Mouse (Mus musculus) lung, embryonic 14.5 days (tissue): ENCODE measurements at regions not wholly inside any gene's neighbourhood (a gene's known extent, or its start where the extent isn't known, plus 50 kb on each side); places are given as distances from the start of the nearest gene placed in this dataset.

Source experiments
- ATAC-seq: fragments of 200-750 bp; cut with Nextera tagmentation; 2 replicates; pipeline ENCODE4 v1.8.0; 2017; ENCODE audit warnings: mild to moderate bottlenecking, moderate TSS enrichment, moderate library complexity; ENCODE audit not compliant: insufficient read depth
- DNase-seq: peaks from one replicate; pipeline ENCODE4 v3.0.0-alpha.2; 2015
- H3K27ac ChIP-seq: fragments of 300-500 bp; sonication (generic); 2 replicates; pipeline ENCODE4 v1.5.1; 2014; ENCODE audit warnings: low read depth, mild to moderate bottlenecking, moderate library complexity
- H3K27me3 ChIP-seq: fragments of 300-500 bp; sonication (generic); 2 replicates; pipeline ENCODE4 v1.6.1; 2014; ENCODE audit warnings: low read length, control low read depth; ENCODE audit not compliant: insufficient read depth
- H3K36me3 ChIP-seq: fragments of 300-500 bp; sonication (generic); 2 replicates; pipeline ENCODE4 v1.6.1; 2014; ENCODE audit warnings: control low read depth; ENCODE audit not compliant: insufficient read depth
- H3K4me1 ChIP-seq: fragments of 300-500 bp; sonication (generic); 2 replicates; pipeline ENCODE4 v1.6.1; 2014; ENCODE audit warnings: antibody characterized with exemption, control low read depth; ENCODE audit not compliant: insufficient read depth
- H3K4me2 ChIP-seq: fragments of 300-500 bp; sonication (generic); 2 replicates; pipeline ENCODE4 v1.6.1; 2014; ENCODE audit warnings: mild to moderate bottlenecking
- H3K4me3 ChIP-seq: fragments of 300-500 bp; sonication (generic); 2 replicates; pipeline ENCODE4 v1.5.1; 2014; ENCODE audit warnings: low read depth, low read length
- H3K9ac ChIP-seq: fragments of 300-500 bp; sonication (generic); 2 replicates; pipeline ENCODE4 v1.6.1; 2014
- H3K9me3 ChIP-seq: fragments of 300-500 bp; sonication (generic); 2 replicates; pipeline ENCODE4 v1.6.1; 2016; ENCODE audit warnings: low read depth, low read length, control low read depth
- CTCF ChIP-seq: IDR thresholded peaks from 2 replicates; pipeline ENCODE4 v1.5.1; 2016; ENCODE audit warnings: antibody characterized with exemption, low read depth
- WGBS: fragments of 180-500 bp; shearing (Covaris S2); extraction: QIAGEN DNeasy Blood & Tissue Kit; methylation state at CpG from one replicate; pipeline ENCODE4 v1.1.7; 2014; 5-methylcytosine and 5-hydroxymethylcytosine counted together

GRCm38 (mm10) chr12:106568541-106569085 lies 558.6 kb downstream of the Vrk1 start:
- Histone ChIP-seq H3K4me3 (no peak overlapping the region), H3K4me2 (no peak overlapping the region), H3K9ac (no peak overlapping the region), H3K27ac (no peak overlapping the region), H3K27me3 (no peaks in the 10 kb centered on the region), H3K9me3 (no peaks in the 10 kb centered on the region), H3K4me1 (no peaks in the 10 kb centered on the region), H3K36me3 (no peaks in the 10 kb centered on the region)
- no peak for ATAC-seq
- WGBS, result 87% methylated on average over 10 of the region's 10 CpGs
- DNase-seq, result no peak
- no peak for TF ChIP-seq CTCF

- WGBS, result 84% methylated on average over 5 of the region's 5 CpGs
- DNase-seq, result no peak
- no peaks in the 10 kb centered on the region for H3K27me3 ChIP-seq
These were observed 562.9 kb downstream of the Vrk1 start for GRCm38 (mm10) chr12:106572956-106573355.

GRCm38 (mm10) chr12:106582760-106583159 lies 572.7 kb downstream of the Vrk1 start:
- no peaks in the 10 kb centered on the region for H3K4me1 ChIP-seq
- no peak for ATAC-seq
- no peak overlapping the region for H3K27ac ChIP-seq
- H3K9ac ChIP-seq, result no peak overlapping the region
- WGBS, result 35% methylated on average over 9 of the region's 9 CpGs
- no peak overlapping the region for H3K4me2 ChIP-seq
- no peaks in the 10 kb centered on the region for H3K27me3 ChIP-seq
- no peaks in the 10 kb centered on the region for H3K36me3 ChIP-seq
- no peak for TF ChIP-seq CTCF
- no peaks in the 10 kb centered on the region for H3K9me3 ChIP-seq
- no peak for DNase-seq
- H3K4me3 ChIP-seq, result no peak overlapping the region

More at GRCm38 (mm10) chr12:106572956-106573355, 562.9 kb downstream of the Vrk1 start:
- H3K4me1 ChIP-seq, result no peaks in the 10 kb centered on the region
- ATAC-seq, result no peak
- H3K36me3 ChIP-seq, result no peaks in the 10 kb centered on the region
- TF ChIP-seq CTCF, result no peak
- H3K9me3 ChIP-seq, result no peaks in the 10 kb centered on the region
- H3K4me3 ChIP-seq, result no peak overlapping the region
- H3K9ac ChIP-seq, result no peak overlapping the region
- no peak overlapping the region for H3K27ac ChIP-seq
- H3K4me2 ChIP-seq, result no peak overlapping the region

GRCm38 (mm10) chr12:106585626-106586025 lies 575.6 kb downstream of the Vrk1 start:
- Histone ChIP-seq H3K4me1 (no peaks in the 10 kb centered on the region), H3K9me3 (no peaks in the 10 kb centered on the region), H3K4me2 (no peak overlapping the region), H3K36me3 (no peaks in the 10 kb centered on the region), H3K9ac (no peak overlapping the region), H3K4me3 (no peak overlapping the region), H3K27ac (no peak overlapping the region), H3K27me3 (no peaks in the 10 kb centered on the region)
- ATAC-seq (no peak), DNase-seq (no peak)
- WGBS, result 77% methylated on average over 5 of the region's 5 CpGs
- TF ChIP-seq CTCF, result no peak

- no peak overlapping the region for H3K4me3 ChIP-seq
- H3K9me3 ChIP-seq, result no peaks in the 10 kb centered on the region
- 84% methylated on average over 9 of the region's 9 CpGs for WGBS
- H3K27me3 ChIP-seq, result no peaks in the 10 kb centered on the region
- H3K9ac ChIP-seq, result no peak overlapping the region
- TF ChIP-seq CTCF, result no peak
- no peak for ATAC-seq
- H3K27ac ChIP-seq, result no peak overlapping the region
- DNase-seq, result no peak
- H3K4me1 ChIP-seq, result no peaks in the 10 kb centered on the region
- H3K36me3 ChIP-seq, result no peaks in the 10 kb centered on the region
- no peak overlapping the region for H3K4me2 ChIP-seq
These were observed 582.7 kb downstream of the Vrk1 start for GRCm38 (mm10) chr12:106592686-106593085.

- no peak for DNase-seq
- Histone ChIP-seq H3K27ac (no peak overlapping the region), H3K27me3 (no peaks in the 10 kb centered on the region), H3K4me3 (no peak overlapping the region), H3K4me2 (no peak overlapping the region), H3K4me1 (no peaks in the 10 kb centered on the region), H3K9ac (no peak overlapping the region), H3K9me3 (no peaks in the 10 kb centered on the region), H3K36me3 (no peaks in the 10 kb centered on the region)
- no peak for TF ChIP-seq CTCF
- no peak for ATAC-seq
- WGBS, result 1% methylated on average over 12 of the region's 12 CpGs
These were observed 587.6 kb downstream of the Vrk1 start for GRCm38 (mm10) chr12:106597636-106598035.

- Histone ChIP-seq H3K9me3 (no peaks in the 10 kb centered on the region), H3K27me3 (no peaks in the 10 kb centered on the region), H3K27ac (no peak overlapping the region), H3K36me3 (no peaks in the 10 kb centered on the region), H3K4me2 (no peak overlapping the region), H3K9ac (no peak overlapping the region), H3K4me3 (no peak overlapping the region), H3K4me1 (no peaks in the 10 kb centered on the region)
- ATAC-seq (no peak), DNase-seq (no peak)
- TF ChIP-seq CTCF, result no peak
These were observed 597.2 kb downstream of the Vrk1 start for GRCm38 (mm10) chr12:106607240-106607639.
